ENCODE assay signal across 8 mouse cellular contexts in the genomic region with DNA sequence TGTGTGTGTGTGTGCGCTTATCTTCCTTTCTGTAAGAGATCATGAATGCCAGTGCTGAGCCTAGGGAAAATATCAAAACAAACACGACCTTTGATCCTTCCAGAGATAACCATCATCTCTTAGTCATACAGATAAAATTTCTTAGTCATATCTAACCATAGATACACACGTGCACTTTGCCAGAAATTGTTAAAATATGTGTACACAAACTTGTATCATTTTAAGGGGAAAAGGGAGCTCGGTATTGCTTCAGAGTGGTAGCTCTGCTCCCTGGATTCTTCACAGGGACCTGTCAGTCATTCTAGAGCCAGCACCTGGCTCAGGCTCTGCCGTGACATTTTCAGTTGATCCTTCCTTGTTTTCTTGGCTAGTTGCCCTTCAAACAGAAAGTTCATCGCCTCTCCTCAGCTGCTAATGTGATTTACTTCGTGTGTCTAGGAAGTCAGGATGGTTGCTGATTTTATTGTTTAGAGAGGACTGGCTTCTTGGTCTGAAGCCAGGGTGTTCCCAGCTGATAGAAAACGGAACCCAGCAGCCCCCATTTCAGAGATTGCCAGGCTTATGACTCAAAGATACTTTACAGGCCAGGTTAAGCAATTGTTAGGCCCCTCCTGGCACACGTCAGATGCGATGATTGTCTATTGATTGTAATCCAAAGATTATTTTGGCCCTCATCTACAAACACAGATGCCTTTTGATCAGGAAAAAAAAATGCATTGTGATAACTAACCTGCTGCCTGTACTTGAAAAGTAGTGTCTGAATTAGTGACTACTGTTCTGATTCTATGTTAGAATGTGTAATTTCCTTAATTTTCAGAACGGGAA. TPM values are rescaled to one million over a fixed set of nuclear protein-coding genes. Genes with fewer than 3 reads are reported as not detected.
A peak's percentile ranks its signal among the peaks of the same experiment; 100 is the strongest.
DNase-seq lines count a peak whose midpoint lies in the region; ATAC-seq and TF ChIP-seq lines count a peak whose summit lies in the region.

No protein-coding gene starts in this region.

- no peak for TF ChIP-seq CTCF in liver, embryonic 14.5 days (IDR thresholded peaks at IDR 0.05; ENCODE audit: low read depth)
- TF ChIP-seq CTCF in brain, embryonic 14.5 days (IDR thresholded peaks at IDR 0.05; ENCODE audit: borderline replicate concordance, extremely low read depth, insufficient read depth, insufficient read length), result no peak
- no peak for TF ChIP-seq CTCF in kidney, postnatal 0 days (IDR thresholded peaks at IDR 0.05; ENCODE audit: low read depth)
- no peak for TF ChIP-seq CTCF in midbrain, postnatal 0 days (IDR thresholded peaks at IDR 0.05)

- peaks cover 0 to 27% of the 10 kb centered on the region in 2 experiments for H3K4me1 ChIP-seq in liver, embryonic 14.5 days (replicated peaks; ENCODE audit: control insufficient read depth in 2 of 2, insufficient read depth in 2 of 2, low read length in 1 of 2)
- peaks cover 20% of the 10 kb centered on the region for H3K4me1 ChIP-seq in kidney, postnatal 0 days (replicated peaks; ENCODE audit: insufficient read depth, low read length)
- peaks cover 15% of the 10 kb centered on the region; the same call in 1 of the 2 replicates for H3K4me1 ChIP-seq in midbrain, postnatal 0 days (ENCODE audit: insufficient read depth, low read length)

- no peak for DNase-seq in liver, embryonic 14.5 days (ENCODE audit: low read depth in 3 of 3, low spot score in 3 of 3)
- no peak for DNase-seq in liver
- peak; percentile 74 for DNase-seq in brain, embryonic 14.5 days (ENCODE audit: low read depth)
- peak; percentile 76 to 86 for DNase-seq in heart, adult 9 months (ENCODE audit: low spot score in 2 of 2)
- DNase-seq in kidney, postnatal 0 days (ENCODE audit: low spot score), result peak; percentile 73
- DNase-seq in midbrain, postnatal 0 days (ENCODE audit: low spot score), result peak; percentile 39
- DNase-seq in frontal cortex, postnatal 14 days (ENCODE audit: low spot score in 2 of 2), result no peak
- no peak for DNase-seq in spleen, postnatal 14 days (ENCODE audit: low spot score in 2 of 2)

- H3K9ac ChIP-seq in liver, embryonic 14.5 days (replicated peaks), result no peak overlapping the region
- H3K9ac ChIP-seq in kidney, postnatal 0 days (ENCODE audit: low read depth, low read length), result no peak overlapping the region
- 0 out of 2 replicates have a peak overlapping the region, but pooled peaks have one; percentile 24 for H3K9ac ChIP-seq in midbrain, postnatal 0 days (replicated peaks; ENCODE audit: low read length, poor library complexity, severe bottlenecking)

- no peak for TF ChIP-seq EP300 in liver, embryonic 14.5 days (IDR thresholded peaks at IDR 0.05; ENCODE audit: low read depth)

- no peaks in the 10 kb centered on the region for H3K36me3 ChIP-seq in liver, embryonic 14.5 days (replicated peaks; ENCODE audit: control insufficient read depth, insufficient read depth, low read depth)
- no peaks in the 10 kb centered on the region for H3K36me3 ChIP-seq in kidney, postnatal 0 days (ENCODE audit: insufficient read depth, low read length)
- no peaks in the 10 kb centered on the region for H3K36me3 ChIP-seq in midbrain, postnatal 0 days (ENCODE audit: insufficient read depth, low read length)

- H3K4me3 ChIP-seq in liver, embryonic 14.5 days (ENCODE audit: insufficient read depth in 1 of 2, low read depth in 2 of 2, low read length in 2 of 2), result no peak overlapping the region
- H3K4me3 ChIP-seq in kidney, postnatal 0 days (replicated peaks; ENCODE audit: low read depth, low read length), result no peak overlapping the region
- no peak overlapping the region for H3K4me3 ChIP-seq in midbrain, postnatal 0 days (ENCODE audit: low read depth, low read length)

- H3K4me2 ChIP-seq in liver, embryonic 14.5 days (ENCODE audit: low read depth), result peak overlapping the region; percentile 16; the same call in 1 of the 2 replicates
- H3K4me2 ChIP-seq in kidney, postnatal 0 days (ENCODE audit: low read length), result no peak overlapping the region; the same call in 1 of the 2 replicates
- H3K4me2 ChIP-seq in midbrain, postnatal 0 days (ENCODE audit: low read depth, low read length, poor library complexity, severe bottlenecking), result no peak overlapping the region

- ATAC-seq in liver, embryonic 14.5 days (ENCODE audit: insufficient read depth), result no peak
- ATAC-seq in kidney, postnatal 0 days (replicated peaks; ENCODE audit: low FRiP score, low read depth), result no peak
- no peak for ATAC-seq in midbrain, postnatal 0 days (ENCODE audit: low FRiP score)

- 27% methylated on average over 11 of the region's 11 CpGs for WGBS in liver, embryonic 14.5 days (ENCODE audit: insufficient replicate concordance)
- WGBS in kidney, postnatal 0 days, result 33% methylated on average over 11 of the region's 11 CpGs
- 41% methylated on average over 11 of the region's 11 CpGs for WGBS in midbrain, postnatal 0 days

- no peaks in the 10 kb centered on the region for H3K9me3 ChIP-seq in liver, embryonic 14.5 days (ENCODE audit: control insufficient read depth, low read length)
- H3K9me3 ChIP-seq in kidney, postnatal 0 days (replicated peaks; ENCODE audit: low read length), result no peaks in the 10 kb centered on the region
- no peaks in the 10 kb centered on the region for H3K9me3 ChIP-seq in midbrain, postnatal 0 days (ENCODE audit: low read length)

- no peaks in the 10 kb centered on the region for H3K27me3 ChIP-seq in liver, embryonic 14.5 days (ENCODE audit: control insufficient read depth, insufficient read depth, low read length)
- H3K27me3 ChIP-seq in kidney, postnatal 0 days (ENCODE audit: insufficient read depth, low read length), result no peaks in the 10 kb centered on the region
- no peaks in the 10 kb centered on the region for H3K27me3 ChIP-seq in midbrain, postnatal 0 days (ENCODE audit: insufficient read depth, low read length)

- no peak for TF ChIP-seq POLR2A in brain, embryonic 14.5 days (IDR thresholded peaks at IDR 0.05; ENCODE audit: borderline replicate concordance, extremely low read depth, insufficient read depth, insufficient read length, poor library complexity, severe bottlenecking)

- H3K27ac ChIP-seq in liver, embryonic 14.5 days, result no peak overlapping the region
- no peak overlapping the region for H3K27ac ChIP-seq in kidney, postnatal 0 days
- H3K27ac ChIP-seq in midbrain, postnatal 0 days (ENCODE audit: low read depth, low read length), result no peak overlapping the region

RNA-seq across cellular contexts. Expression of a gene that starts 49.6 kb away (rescaled TPM):
- 0.41 and 0.45 TPM in 2 replicates for polyA plus RNA-seq in liver, embryonic 14.5 days (2012; rRNA removed)
- polyA plus RNA-seq in liver, embryonic 14.5 days (2014; fragmentation: Nextera tagmentation; extraction: Ambion mirVana), result 0.66 and 0.67 TPM in 2 replicates
- 23.6 and 31.4 TPM in 2 replicates for polyA plus RNA-seq in brain, embryonic 14.5 days (2012; rRNA removed)
- 5.9 and 6.7 TPM in 2 replicates for polyA plus RNA-seq in kidney, postnatal 0 days (2015; fragmentation: Nextera tagmentation; extraction: Ambion mirVana)
- 15.9 and 16.0 TPM in 2 replicates for total RNA-seq in midbrain, postnatal 0 days (2014; rRNA removed)
- polyA plus RNA-seq in midbrain, postnatal 0 days (2015; fragmentation: Nextera tagmentation; extraction: Ambion mirVana), result 11.0 and 11.7 TPM in 2 replicates

Comparison
In these comparisons a context has a peak if more than half of its experiments do, and no peak if none do; other contexts are left out.
1. DNase-seq: peak in brain, embryonic 14.5 days (single experiment), heart, adult 9 months (2 of 2), kidney, postnatal 0 days (single experiment) and midbrain, postnatal 0 days (single experiment); none in liver, embryonic 14.5 days (0 of 3), liver (single experiment), frontal cortex, postnatal 14 days (0 of 2) and spleen, postnatal 14 days (0 of 2).